Mouse (Mus musculus) bone marrow macrophage, adult 2 months (primary cell): ENCODE measurements around the gene Hnrnpr.

Experiments
- CTCF ChIP-seq: IDR thresholded peaks from 2 replicates; pipeline ENCODE4 v1.5.1; 2012; ENCODE audit warnings: low read depth, mild to moderate bottlenecking, low read length, moderate library complexity
- POLR2A ChIP-seq: IDR thresholded peaks from 2 replicates; pipeline ENCODE4 v1.6.1; 2012; ENCODE audit warnings: mild to moderate bottlenecking, low read depth, low read length, borderline replicate concordance

DNA sequence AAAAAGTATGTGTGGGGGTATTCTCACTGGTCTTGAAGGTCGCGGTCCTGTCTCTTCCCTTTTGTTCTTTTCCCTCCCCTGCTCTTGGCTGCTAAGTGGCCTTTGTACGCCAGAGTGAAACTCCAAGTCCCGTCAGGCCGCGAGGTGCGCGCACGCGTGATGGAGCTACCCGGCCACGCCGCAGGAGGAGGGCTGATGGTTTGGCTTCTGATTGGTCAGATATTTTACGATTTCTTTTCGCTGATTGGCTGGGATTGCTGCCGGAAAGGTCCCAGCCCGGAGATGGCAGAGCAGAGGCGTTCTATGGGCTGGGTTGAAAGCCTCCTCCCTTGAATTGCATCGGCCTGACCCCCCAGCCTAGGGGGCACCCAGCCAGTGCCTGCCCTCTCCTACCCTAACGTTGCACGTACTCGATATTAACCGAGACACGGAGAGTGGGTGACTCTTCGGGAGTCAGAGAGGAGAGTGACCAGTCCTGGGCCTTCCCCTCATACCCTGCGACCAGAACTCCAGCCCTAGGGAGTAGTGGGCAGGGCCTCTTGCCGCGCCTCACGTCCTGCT is 24.9 kb upstream of the Hnrnpr start:
- TF ChIP-seq CTCF (no peak), POLR2A (no peak)
